In genomic region chr12:56699915-56700900, GRCm38 (mm10) we compare ENCODE assay signal across 13 mouse cellular contexts. TPM values are rescaled to one million over a fixed set of nuclear protein-coding genes. Genes with fewer than 3 reads are reported as not detected.
DNase-seq lines count a peak whose midpoint lies in the region; ATAC-seq lines count a peak whose summit lies in the region.
"Had no signal": no experiment of that assay in that cellular context is flagged by ENCODE, and none has a peak within 500 bp of the region (broad histone marks: within the 10 kb centered on the region; RNA-seq: fewer than 3 reads in every experiment).

No protein-coding gene starts in this region.

- peak; percentile 65 for DNase-seq in forebrain, embryonic 11.5 days (ENCODE audit: low spot score)
- DNase-seq in retina, embryonic 14.5 days (ENCODE audit: low spot score), result peak; percentile 32
- DNase-seq in retina, postnatal 1 day, result no peak
- peak; percentile 32 for DNase-seq in testis, postnatal 14 days (ENCODE audit: low spot score)
- DNase-seq in yolk sac, embryonic 10.5 days (ENCODE audit: low spot score), result no peak
- DNase-seq: heart, adult 2 months; kidney, adult 2 months; liver, embryonic 13.5 days; thymus, postnatal 4 days had no signal

- H3K36me3 ChIP-seq in forebrain, embryonic 11.5 days (ENCODE audit: control insufficient read depth, insufficient read depth, low read length), result no peaks in the 10 kb centered on the region
- H3K36me3 ChIP-seq in forebrain, embryonic 13.5 days (ENCODE audit: poor library complexity, severe bottlenecking), result no peaks in the 10 kb centered on the region
- H3K36me3 ChIP-seq in limb, embryonic 12.5 days, result no peaks in the 10 kb centered on the region
- H3K36me3 ChIP-seq in kidney, embryonic 15.5 days, result no peaks in the 10 kb centered on the region
- H3K36me3 ChIP-seq: liver, embryonic 13.5 days had no signal

- H3K4me3 ChIP-seq in forebrain, embryonic 11.5 days (ENCODE audit: low read depth, low read length), result no peak overlapping the region
- H3K4me3 ChIP-seq in forebrain, embryonic 13.5 days, result no peak overlapping the region
- H3K4me3 ChIP-seq in limb, embryonic 12.5 days (replicated peaks), result peak overlapping the region; percentile 34
- H3K4me3 ChIP-seq in kidney, embryonic 15.5 days (replicated peaks), result no peak overlapping the region
- H3K4me3 ChIP-seq: heart, adult 2 months; liver, embryonic 13.5 days had no signal

- peaks cover 7% of the 10 kb centered on the region for H3K4me1 ChIP-seq in forebrain, embryonic 11.5 days (replicated peaks; ENCODE audit: control insufficient read depth, insufficient read depth, low read length)
- peaks cover 22% of the 10 kb centered on the region for H3K4me1 ChIP-seq in forebrain, embryonic 13.5 days
- peaks cover 30% of the 10 kb centered on the region for H3K4me1 ChIP-seq in limb, embryonic 12.5 days (replicated peaks)
- H3K4me1 ChIP-seq in kidney, embryonic 15.5 days, result peaks cover 32% of the 10 kb centered on the region

- peaks cover 75% of the 10 kb centered on the region for H3K27me3 ChIP-seq in forebrain, embryonic 11.5 days (ENCODE audit: control insufficient read depth, insufficient read depth, low read length)
- peaks cover 87% of the 10 kb centered on the region for H3K27me3 ChIP-seq in forebrain, embryonic 13.5 days
- peaks cover 63% of the 10 kb centered on the region for H3K27me3 ChIP-seq in limb, embryonic 12.5 days
- H3K27me3 ChIP-seq in kidney, embryonic 15.5 days, result peaks cover 85% of the 10 kb centered on the region

- H3K27ac ChIP-seq in forebrain, embryonic 11.5 days (ENCODE audit: low read depth, low read length), result no peak overlapping the region
- no peak overlapping the region for H3K27ac ChIP-seq in forebrain, embryonic 13.5 days
- H3K27ac ChIP-seq in limb, embryonic 12.5 days, result no peak overlapping the region
- H3K27ac ChIP-seq in kidney, embryonic 15.5 days, result no peak overlapping the region
- H3K27ac ChIP-seq: heart, adult 2 months; liver, embryonic 13.5 days had no signal

- 0 out of 2 replicates have a peak, but pooled peaks have one; percentile 15 for ATAC-seq in forebrain, embryonic 11.5 days (replicated peaks; ENCODE audit: low FRiP score)
- no peak for ATAC-seq in forebrain, embryonic 13.5 days
- no peak for ATAC-seq in limb, embryonic 12.5 days (ENCODE audit: insufficient number of reproducible peaks, insufficient read depth, low FRiP score, low TSS enrichment, low read depth)
- ATAC-seq in kidney, embryonic 15.5 days (replicated peaks; ENCODE audit: low FRiP score), result no peak

- H3K4me2 ChIP-seq in forebrain, embryonic 11.5 days (ENCODE audit: low read depth, low read length, severe bottlenecking), result no peak overlapping the region
- no peak overlapping the region for H3K4me2 ChIP-seq in forebrain, embryonic 13.5 days
- peak overlapping the region; percentile 51 for H3K4me2 ChIP-seq in limb, embryonic 12.5 days
- no peak overlapping the region for H3K4me2 ChIP-seq in kidney, embryonic 15.5 days
- H3K4me2 ChIP-seq: liver, embryonic 13.5 days had no signal

- no peaks in the 10 kb centered on the region for H3K9me3 ChIP-seq in forebrain, embryonic 11.5 days (ENCODE audit: control insufficient read depth, low read length)
- no peaks in the 10 kb centered on the region for H3K9me3 ChIP-seq in forebrain, embryonic 13.5 days (replicated peaks)
- H3K9me3 ChIP-seq in limb, embryonic 12.5 days, result no peaks in the 10 kb centered on the region
- no peaks in the 10 kb centered on the region for H3K9me3 ChIP-seq in kidney, embryonic 15.5 days (replicated peaks)
- H3K9me3 ChIP-seq: liver, embryonic 13.5 days had no signal

- no peak overlapping the region for H3K9ac ChIP-seq in forebrain, embryonic 11.5 days (ENCODE audit: low read length)
- no peak overlapping the region for H3K9ac ChIP-seq in forebrain, embryonic 13.5 days
- H3K9ac ChIP-seq in limb, embryonic 12.5 days (replicated peaks), result peak overlapping the region; percentile 50
- no peak overlapping the region for H3K9ac ChIP-seq in kidney, embryonic 15.5 days
- H3K9ac ChIP-seq: liver, embryonic 13.5 days had no signal

- under 1% methylated on average over 44 of the region's 44 CpGs for WGBS in forebrain, embryonic 11.5 days
- 3% methylated on average over 44 of the region's 44 CpGs for WGBS in forebrain, embryonic 13.5 days
- WGBS in limb, embryonic 12.5 days, result 3% methylated on average over 44 of the region's 44 CpGs
- 8% methylated on average over 44 of the region's 44 CpGs for WGBS in kidney, embryonic 15.5 days

RNA-seq across cellular contexts. Expression of gene Pax9, which starts 8.6 kb away (rescaled TPM):
- 0.07 and 0.39 TPM in 2 replicates for polyA plus RNA-seq in forebrain, embryonic 11.5 days (2014; fragmentation: Nextera tagmentation; extraction: Ambion mirVana)
- polyA plus RNA-seq in forebrain, embryonic 13.5 days (2015; fragmentation: Nextera tagmentation; extraction: Ambion mirVana), result not detected in 2 replicates
- polyA plus RNA-seq in limb, embryonic 12.5 days (2016; fragmentation: Nextera tagmentation; extraction: Ambion mirVana), result 6.0 and 9.6 TPM in 2 replicates
- 0.13 and 0.14 TPM in 2 replicates for polyA plus RNA-seq in kidney, embryonic 15.5 days (2015; fragmentation: Nextera tagmentation; extraction: Ambion mirVana)
- polyA plus RNA-seq: kidney, adult 2 months; small intestine, adult 2 months had no signal

Comparison
In these comparisons a context has a peak if more than half of its experiments do, and no peak if none do; other contexts are left out.
1. DNase-seq: peak in forebrain, embryonic 11.5 days (single experiment), retina, embryonic 14.5 days (single experiment) and testis, postnatal 14 days (single experiment); none in retina, postnatal 1 day (single experiment) and yolk sac, embryonic 10.5 days (single experiment).